Mouse (Mus musculus) thymus, postnatal 0 days (tissue): Measurements from ENCODE around the gene A430033K04Rik. TPM values are rescaled to one million over a fixed set of nuclear protein-coding genes. Genes with fewer than 3 reads are reported as not detected.

ENCODE experiments used
- DNase-seq: peaks from one replicate; pipeline ENCODE4 v3.0.0-alpha.2; 2015; ENCODE audit warnings: low spot score
- polyA plus RNA-seq: library from polyadenylated mRNA; unstranded; fragments of >200 nt; fragmentation: Nextera tagmentation; extraction: Ambion mirVana; gene quantifications from 2 replicates; pipeline ENCODE4 v1.2.1, GENCODE M21; 2015

The A430033K04Rik gene
- 7.0 and 9.2 TPM in 2 replicates for polyA plus RNA-seq

GRCm38 (mm10) chr5:138622645-138623477 is at the start of gene A430033K04Rik:
Gene A430033K04Rik (plus strand): TSS chr5:138622859.
- peak; percentile 94 for DNase-seq

GRCm38 (mm10) chr5:138587396-138587795 is 35.3 kb upstream of the A430033K04Rik start:
- DNase-seq: no peak

- peak; percentile 15 for DNase-seq
Observed at GRCm38 (mm10) chr5:138618353-138618752, 4.3 kb upstream of the A430033K04Rik start.

GRCm38 (mm10) chr5:138619211-138620128 is 3.2 kb upstream of the A430033K04Rik start, which contains the start of gene Zfp68:
Gene Zfp68 (minus strand): TSS chr5:138619761.
- peak; percentile 96 for DNase-seq

- DNase-seq: no peak
Observed at GRCm38 (mm10) chr5:138620836-138621235, 1.8 kb upstream of the A430033K04Rik start.

- DNase-seq: no peak
Observed at GRCm38 (mm10) chr5:138623478-138623875, 818 bp downstream of the A430033K04Rik start.

GRCm38 (mm10) chr5:138636486-138636885 is 13.8 kb downstream of the A430033K04Rik start:
- DNase-seq: no peak

GRCm38 (mm10) chr5:138641081-138641480 is 18.4 kb downstream of the A430033K04Rik start:
- DNase-seq: no peak

GRCm38 (mm10) chr5:138641761-138642160 is 19.1 kb downstream of the A430033K04Rik start:
- DNase-seq: no peak

GRCm38 (mm10) chr5:138652911-138653310 is 30.3 kb downstream of the A430033K04Rik start:
- no peak for DNase-seq

- DNase-seq: peak; percentile 45
Observed at GRCm38 (mm10) chr5:138656477-138657156, 34.0 kb downstream of the A430033K04Rik start.

GRCm38 (mm10) chr5:138657407-138657806 is 34.7 kb downstream of the A430033K04Rik start:
- no peak for DNase-seq

- peak; percentile 64 for DNase-seq
Observed at GRCm38 (mm10) chr5:138657854-138658253, 35.2 kb downstream of the A430033K04Rik start.

GRCm38 (mm10) chr5:138658922-138659321 is 36.3 kb downstream of the A430033K04Rik start:
- peak; percentile 70 for DNase-seq

GRCm38 (mm10) chr5:138683023-138683766 is 60.5 kb downstream of the A430033K04Rik start:
- DNase-seq: no peak

- no peak for DNase-seq
Observed at GRCm38 (mm10) chr5:138683821-138684220, 61.2 kb downstream of the A430033K04Rik start.

- DNase-seq: no peak
Observed at GRCm38 (mm10) chr5:138687453-138687852, 64.8 kb downstream of the A430033K04Rik start.

- no peak for DNase-seq
Observed at GRCm38 (mm10) chr5:138689254-138689653, 66.6 kb downstream of the A430033K04Rik start.

GRCm38 (mm10) chr5:138692936-138693570 is 70.4 kb downstream of the A430033K04Rik start:
- no peak for DNase-seq

- DNase-seq: no peak
Observed at GRCm38 (mm10) chr5:138694036-138694435, 71.4 kb downstream of the A430033K04Rik start.
